8 mouse cellular contexts compared by ENCODE assay signal in the genomic region with DNA sequence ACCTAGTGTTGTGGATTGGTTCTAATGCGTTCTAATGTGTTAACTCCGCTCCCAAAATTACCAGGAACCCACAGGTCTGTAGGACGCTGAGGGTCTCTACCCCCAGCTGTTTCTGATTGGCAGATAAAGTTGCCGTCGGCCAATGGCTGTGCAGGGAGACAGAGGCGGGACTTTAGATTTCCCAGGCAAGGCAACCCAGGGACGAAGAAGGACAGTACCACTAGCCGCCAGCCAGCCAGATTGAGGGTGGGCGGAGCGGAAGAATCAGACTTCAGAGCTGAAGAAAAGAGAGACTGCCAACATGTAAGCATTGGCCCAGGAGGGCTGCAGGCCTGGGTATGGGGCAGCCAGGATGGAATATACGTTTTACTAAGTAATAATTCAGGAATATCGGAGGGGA. TPM values are rescaled to one million over a fixed set of nuclear protein-coding genes. Genes with fewer than 3 reads are reported as not detected.
DNase-seq lines count a peak whose midpoint lies in the region; ATAC-seq lines count a peak whose summit lies in the region.
"Had no signal": no experiment of that assay in that cellular context is flagged by ENCODE, and none has a peak within 500 bp of the region (broad histone marks: within the 10 kb centered on the region; RNA-seq: fewer than 3 reads in every experiment).

No protein-coding gene starts in this region.

- no peaks in the 10 kb centered on the region for H3K27me3 ChIP-seq in hindbrain, embryonic 14.5 days (ENCODE audit: control insufficient read depth, insufficient read depth, low read length)

- no peak overlapping the region for H3K27ac ChIP-seq in hindbrain, embryonic 14.5 days

- WGBS in hindbrain, embryonic 14.5 days: 31% methylated on average over 12 of the region's 12 CpGs

- H3K4me1 ChIP-seq in hindbrain, embryonic 14.5 days (replicated peaks; ENCODE audit: control insufficient read depth, insufficient read depth, low read length): peaks cover 7% of the 10 kb centered on the region; the same call in 1 of the 2 replicates

- no peak for ATAC-seq in hindbrain, embryonic 14.5 days (ENCODE audit: low FRiP score)
- ATAC-seq: inflammation-experienced regulatory T-cells, adult 6 months had no signal

- no peaks in the 10 kb centered on the region for H3K36me3 ChIP-seq in hindbrain, embryonic 14.5 days (replicated peaks; ENCODE audit: control insufficient read depth, insufficient read depth)

- 0 out of 2 replicates have a peak overlapping the region, but pooled peaks have one; percentile 11 for H3K4me2 ChIP-seq in hindbrain, embryonic 14.5 days (replicated peaks)

- H3K4me3 ChIP-seq in hindbrain, embryonic 14.5 days (replicated peaks; ENCODE audit: low read length): no peak overlapping the region

- DNase-seq in left cerebral cortex, adult 18-20 months (ENCODE audit: low spot score in 2 of 2): peak; percentile 59 to 61
- no peak for DNase-seq in left cerebral cortex, adult 11 months (ENCODE audit: low spot score)
- DNase-seq in embryo, embryonic 9.5 days (ENCODE audit: extremely low spot score): peak; percentile 60
- DNase-seq in hindbrain, embryonic 14.5 days (ENCODE audit: low spot score): no peak
- DNase-seq in right cerebral cortex, adult 2 months (ENCODE audit: low spot score in 2 of 2): peak; percentile 58 to 62
- no peak for DNase-seq in adipocyte (ENCODE audit: low spot score)
- no peak for DNase-seq in layer of hippocampus, adult 18-20 months (ENCODE audit: low spot score in 2 of 2)

- H3K9ac ChIP-seq in hindbrain, embryonic 14.5 days: no peak overlapping the region

- no peaks in the 10 kb centered on the region for H3K9me3 ChIP-seq in hindbrain, embryonic 14.5 days (ENCODE audit: control insufficient read depth, low read length)

RNA-seq across cellular contexts. Expression of gene Sema4d, which starts 14.6 kb away (rescaled TPM):
- 10 to 100 TPM; 65.8 to 71.3 TPM for total RNA-seq in left cerebral cortex, adult 18-20 months (2021)
- polyA plus RNA-seq in hindbrain, embryonic 14.5 days (2014; fragmentation: Nextera tagmentation; extraction: Ambion mirVana): 16.2 and 17.8 TPM in 2 replicates
- total RNA-seq in layer of hippocampus, adult 18-20 months (2021): 10 to 100 TPM; 78.8 to 79.1 TPM

RNA-seq across cellular contexts. Expression of gene Gadd45g, which starts 38.3 kb away (rescaled TPM):
- total RNA-seq in left cerebral cortex, adult 18-20 months (2021): 10 to 100 TPM; 13.5 to 23.2 TPM
- 38.4 and 43.6 TPM in 2 replicates for polyA plus RNA-seq in hindbrain, embryonic 14.5 days (2014; fragmentation: Nextera tagmentation; extraction: Ambion mirVana)
- total RNA-seq in layer of hippocampus, adult 18-20 months (2021): 10 to 100 TPM; 21.9 to 22.9 TPM

Comparison
In these comparisons a context has a peak if more than half of its experiments do, and no peak if none do; other contexts are left out.
1. DNase-seq: peak in left cerebral cortex, adult 18-20 months (2 of 2), embryo, embryonic 9.5 days (single experiment) and right cerebral cortex, adult 2 months (2 of 2); none in left cerebral cortex, adult 11 months (single experiment), hindbrain, embryonic 14.5 days (single experiment), adipocyte (single experiment) and layer of hippocampus, adult 18-20 months (0 of 2).